Mouse (Mus musculus) activated CD4-positive, CD25-positive, alpha-beta regulatory T cell, adult 4 months (primary cell): ENCODE results near the gene Plekhg2. TPM values are rescaled to one million over a fixed set of nuclear protein-coding genes. Genes with fewer than 3 reads are reported as not detected.

ENCODE experiments used
- ATAC-seq: one replicate; pipeline ENCODE4 v1.8.0; 2017
- polyA plus RNA-seq, 2 experiments: library from polyadenylated mRNA; unstranded; fragments of 100-300 nt; shearing (Covaris generic); gene quantifications; one replicate each; pipeline ENCODE4 v1.2.1; 2017

The Plekhg2 gene
- polyA plus RNA-seq, 2 experiments from 2014 or later = 61.5 to 70.3 TPM

DNA sequence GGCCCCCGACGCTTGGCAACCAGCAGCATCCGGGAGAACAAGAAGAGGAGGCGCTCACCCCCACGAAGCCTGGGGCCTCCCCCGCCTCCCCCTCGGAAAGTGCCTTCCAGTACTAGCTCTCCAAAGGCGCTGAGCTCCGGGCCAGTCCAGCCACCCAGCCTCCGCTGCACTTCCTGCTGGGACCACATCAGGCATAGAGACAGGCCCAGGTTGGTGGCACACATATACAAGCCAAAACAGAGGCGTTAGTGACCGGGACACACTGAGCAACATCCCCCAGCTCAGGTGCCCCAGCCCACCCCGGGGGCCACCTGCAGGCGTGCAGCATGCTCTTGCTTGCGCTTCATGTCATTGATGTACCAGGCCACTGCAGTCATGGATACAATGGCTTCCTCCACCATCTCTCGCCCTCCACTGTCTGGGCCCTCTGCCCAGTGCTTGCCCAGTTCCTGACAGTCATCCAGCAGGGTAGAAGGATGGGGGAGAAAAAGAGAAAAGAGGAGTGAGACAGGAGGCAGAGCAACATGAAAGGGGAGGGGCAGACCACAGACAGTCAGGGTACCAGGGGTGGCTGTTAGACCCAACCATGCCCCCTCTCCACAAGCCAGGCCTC, 4.6 kb downstream of the Plekhg2 start:
- ATAC-seq = no peak

- ATAC-seq = no peak
Measured at GRCm38 (mm10) chr7:28362441-28363060, 9.8 kb downstream of the Plekhg2 start.

DNA sequence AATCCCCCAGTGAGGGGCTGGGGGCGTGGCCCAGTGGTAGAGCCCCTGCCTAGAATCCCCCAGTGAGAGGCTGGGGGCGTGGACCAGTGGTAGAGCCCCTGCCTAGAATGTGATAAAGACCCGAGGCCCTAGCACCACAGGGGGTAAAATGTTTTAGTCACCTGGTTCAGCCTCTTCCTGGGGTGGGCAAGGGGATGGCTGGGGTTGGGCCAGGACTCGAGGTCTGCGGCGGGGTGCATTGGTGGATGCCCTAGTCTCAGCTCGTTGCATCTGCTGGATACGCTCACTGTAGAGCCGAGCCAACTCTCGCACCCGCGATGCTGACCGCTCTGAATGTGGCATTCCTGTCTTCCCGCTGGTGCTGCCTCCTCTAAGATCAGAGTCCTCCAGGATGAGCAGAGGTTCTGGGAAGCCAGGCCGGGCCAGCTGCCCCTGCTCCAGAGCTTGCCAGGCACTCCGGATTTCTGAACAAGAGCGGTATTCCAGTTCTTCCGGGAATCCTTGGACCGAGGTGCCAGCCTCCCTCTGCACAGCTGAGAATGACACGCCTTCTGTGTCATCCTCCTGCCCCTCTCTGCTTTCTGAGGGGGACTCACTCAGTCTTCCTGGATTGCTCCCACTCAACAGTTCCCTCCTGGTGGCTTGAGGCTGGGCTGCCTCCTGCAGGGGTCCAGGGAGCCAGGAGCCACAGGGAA, 10.6 kb downstream of the Plekhg2 start:
- no peak for ATAC-seq

GRCm38 (mm10) chr7:28360291-28360690, 12.1 kb downstream of the Plekhg2 start:
- no peak for ATAC-seq

- ATAC-seq = no peak
Measured at GRCm38 (mm10) chr7:28359854-28360253, 12.5 kb downstream of the Plekhg2 start.

- no peak for ATAC-seq
Measured at GRCm38 (mm10) chr7:28358431-28358830, 14.0 kb downstream of the Plekhg2 start.

GRCm38 (mm10) chr7:28357984-28358383, 14.4 kb downstream of the Plekhg2 start:
- no peak for ATAC-seq

DNA sequence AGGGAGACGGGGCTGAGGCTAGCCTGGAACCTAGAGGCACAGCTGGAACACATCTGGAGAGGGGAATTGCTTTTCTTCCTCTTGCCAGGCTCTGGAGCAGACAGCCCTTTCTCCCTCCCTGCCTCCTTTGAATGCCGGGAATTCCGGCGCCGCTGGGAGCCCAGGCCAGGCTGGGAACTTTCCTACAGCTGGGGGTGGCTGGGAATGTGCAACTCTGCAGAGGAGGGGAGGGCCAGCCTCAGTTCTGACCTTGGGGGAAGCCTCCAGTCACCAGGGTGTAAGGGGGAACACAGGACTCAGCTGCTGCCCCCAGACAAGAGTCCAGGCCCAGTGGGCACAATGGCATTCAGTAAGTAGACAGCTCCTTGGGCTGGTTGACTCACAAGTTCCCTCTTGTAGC, 15.4 kb downstream of the Plekhg2 start:
- no peak for ATAC-seq

GRCm38 (mm10) chr7:28355221-28355620, 17.2 kb downstream of the Plekhg2 start:
- peak; percentile 61 for ATAC-seq

GRCm38 (mm10) chr7:28354596-28354995, 17.8 kb downstream of the Plekhg2 start:
- ATAC-seq = no peak

DNA sequence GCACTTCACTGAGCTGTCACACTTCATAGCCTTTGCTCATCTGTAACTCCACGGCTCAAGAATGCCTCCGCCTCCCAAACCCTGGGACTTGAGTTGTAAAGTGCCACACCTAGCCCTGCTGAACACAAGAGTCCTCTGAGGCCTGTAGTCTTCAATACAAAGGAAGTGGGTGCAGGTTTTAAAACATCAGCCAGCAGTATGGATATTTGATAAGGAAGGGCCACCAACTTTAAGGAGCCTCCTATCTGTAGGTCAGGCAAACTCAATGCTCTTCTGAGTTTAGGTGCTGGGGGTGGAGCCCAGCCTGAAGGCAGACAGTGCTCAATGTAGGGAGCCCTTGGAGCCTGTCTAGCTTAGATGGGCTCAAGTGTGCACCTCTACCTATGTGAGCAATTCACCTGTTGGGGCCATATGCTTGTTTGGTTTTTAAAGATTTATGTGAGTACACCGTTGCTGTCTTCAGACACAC, 18.3 kb downstream of the Plekhg2 start:
- ATAC-seq = no peak

GRCm38 (mm10) chr7:28353267-28353666, 19.1 kb downstream of the Plekhg2 start:
- no peak for ATAC-seq

- no peak for ATAC-seq
Measured at GRCm38 (mm10) chr7:28351676-28352191, 20.7 kb downstream of the Plekhg2 start.

DNA sequence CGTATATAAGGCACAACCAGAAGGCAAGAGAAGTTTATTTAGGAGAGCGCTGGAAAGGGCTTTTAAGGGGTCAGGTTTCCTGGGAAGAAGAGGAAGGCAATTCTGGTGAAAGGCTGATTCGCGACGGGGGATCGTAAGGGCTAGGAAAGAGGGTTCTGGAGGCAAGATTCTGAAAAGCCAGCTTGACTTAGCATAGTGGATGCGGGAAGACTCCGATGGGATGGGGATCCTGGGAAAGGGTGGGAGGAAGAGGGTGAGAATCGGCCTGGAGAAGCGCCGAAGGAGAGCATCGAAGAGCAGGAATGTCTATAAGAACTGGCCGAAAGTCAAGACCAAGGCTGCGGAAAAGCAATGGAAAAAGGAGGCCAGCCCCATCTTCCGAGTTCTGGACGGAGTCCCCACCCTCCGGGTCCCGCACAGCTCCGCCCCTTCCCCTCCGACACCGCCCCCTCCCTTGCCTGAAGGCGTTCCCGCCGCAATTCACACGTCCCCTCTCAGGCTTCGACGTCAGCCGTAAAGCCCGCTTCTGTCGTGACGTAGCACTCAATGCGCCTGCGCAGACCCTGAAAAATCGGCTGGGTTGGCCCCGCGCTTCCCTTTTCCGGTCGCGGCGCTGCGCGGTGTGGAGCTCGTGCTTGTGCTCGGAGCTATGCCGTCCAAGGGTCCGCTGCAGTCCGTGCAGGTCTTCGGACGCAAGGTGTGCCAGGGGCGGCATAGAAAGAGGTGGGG, 22.1 kb downstream of the Plekhg2 start, which contains the start of gene Rps16:
Gene Rps16, plus strand, starts transcription at position 498 of the 729 bp plus-strand sequence.
- ATAC-seq = peak; percentile 79

GRCm38 (mm10) chr7:28348601-28349000, 23.8 kb downstream of the Plekhg2 start:
- no peak for ATAC-seq

- ATAC-seq = no peak
Measured at GRCm38 (mm10) chr7:28347746-28348145, 24.7 kb downstream of the Plekhg2 start.

DNA sequence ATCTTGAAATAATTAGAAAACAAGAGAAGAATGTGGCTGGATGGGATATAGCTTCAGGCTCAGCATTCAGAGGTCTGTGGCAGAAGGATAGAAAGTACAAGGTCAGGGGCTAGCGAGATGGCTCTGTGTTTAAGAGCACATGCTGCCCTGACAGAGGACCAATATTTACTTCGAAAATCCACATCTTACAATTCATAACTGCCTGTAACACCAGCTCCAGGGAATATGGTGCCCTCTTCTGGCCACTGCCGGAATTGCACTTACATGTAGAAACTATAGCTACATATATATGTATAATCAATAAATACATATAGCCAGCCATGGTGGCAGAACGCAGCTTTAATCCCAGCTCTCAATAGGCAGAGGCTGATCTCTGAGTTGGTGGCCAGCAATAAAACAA, 27.8 kb downstream of the Plekhg2 start:
- ATAC-seq = peak; percentile 65

DNA sequence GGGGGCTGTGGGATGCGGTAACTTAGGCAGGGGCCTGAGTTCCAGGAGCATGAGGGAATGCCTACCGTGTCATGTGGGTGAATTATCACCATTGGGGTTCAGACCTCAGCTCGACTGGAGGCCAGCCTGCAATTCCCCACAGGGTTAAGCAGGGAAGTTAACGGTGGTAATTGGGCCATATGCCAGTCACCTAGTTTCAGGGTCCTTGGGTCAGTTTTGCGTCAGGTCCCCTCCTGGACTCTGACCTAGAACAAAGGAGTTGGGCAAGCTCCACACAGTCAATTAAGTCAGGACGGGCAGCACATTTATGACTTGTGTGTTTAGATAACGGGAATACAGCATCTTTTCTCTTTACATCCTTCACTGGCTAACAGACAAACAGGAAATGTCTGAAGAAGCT, 31.0 kb downstream of the Plekhg2 start:
- ATAC-seq = no peak

DNA sequence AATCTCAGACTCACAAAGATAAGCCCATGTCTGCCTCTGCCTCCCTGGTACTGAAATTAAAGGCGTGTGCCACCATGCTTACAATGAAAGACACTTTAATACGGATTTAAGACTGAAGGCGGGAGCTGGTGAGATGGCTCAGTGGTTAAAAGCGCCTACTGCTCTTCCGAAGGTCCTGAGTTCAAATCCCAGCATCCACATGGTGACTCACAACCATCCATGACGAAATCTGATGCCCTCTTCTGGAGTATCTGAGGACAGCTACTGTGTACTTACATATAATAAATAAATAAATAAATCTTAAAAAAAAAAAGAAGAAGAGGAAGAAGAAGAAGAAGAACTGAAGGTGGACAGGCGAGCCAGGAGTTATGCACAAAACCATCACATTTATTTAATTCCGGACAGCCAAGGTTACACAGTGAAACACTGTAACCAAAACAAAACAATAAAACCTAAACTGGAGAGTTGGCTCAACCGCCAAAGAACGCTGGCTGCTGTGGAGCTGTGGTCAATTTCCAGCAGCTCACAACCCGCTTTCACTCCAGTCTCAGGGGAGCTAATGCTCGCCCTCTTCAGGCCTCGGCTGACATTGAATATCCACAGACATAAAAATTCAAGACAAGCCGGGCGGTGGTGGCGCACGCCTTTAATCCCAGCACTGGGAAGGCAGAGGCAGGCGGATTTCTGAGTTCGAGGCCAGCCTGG, 33.0 kb downstream of the Plekhg2 start:
- ATAC-seq = peak; percentile 34

DNA sequence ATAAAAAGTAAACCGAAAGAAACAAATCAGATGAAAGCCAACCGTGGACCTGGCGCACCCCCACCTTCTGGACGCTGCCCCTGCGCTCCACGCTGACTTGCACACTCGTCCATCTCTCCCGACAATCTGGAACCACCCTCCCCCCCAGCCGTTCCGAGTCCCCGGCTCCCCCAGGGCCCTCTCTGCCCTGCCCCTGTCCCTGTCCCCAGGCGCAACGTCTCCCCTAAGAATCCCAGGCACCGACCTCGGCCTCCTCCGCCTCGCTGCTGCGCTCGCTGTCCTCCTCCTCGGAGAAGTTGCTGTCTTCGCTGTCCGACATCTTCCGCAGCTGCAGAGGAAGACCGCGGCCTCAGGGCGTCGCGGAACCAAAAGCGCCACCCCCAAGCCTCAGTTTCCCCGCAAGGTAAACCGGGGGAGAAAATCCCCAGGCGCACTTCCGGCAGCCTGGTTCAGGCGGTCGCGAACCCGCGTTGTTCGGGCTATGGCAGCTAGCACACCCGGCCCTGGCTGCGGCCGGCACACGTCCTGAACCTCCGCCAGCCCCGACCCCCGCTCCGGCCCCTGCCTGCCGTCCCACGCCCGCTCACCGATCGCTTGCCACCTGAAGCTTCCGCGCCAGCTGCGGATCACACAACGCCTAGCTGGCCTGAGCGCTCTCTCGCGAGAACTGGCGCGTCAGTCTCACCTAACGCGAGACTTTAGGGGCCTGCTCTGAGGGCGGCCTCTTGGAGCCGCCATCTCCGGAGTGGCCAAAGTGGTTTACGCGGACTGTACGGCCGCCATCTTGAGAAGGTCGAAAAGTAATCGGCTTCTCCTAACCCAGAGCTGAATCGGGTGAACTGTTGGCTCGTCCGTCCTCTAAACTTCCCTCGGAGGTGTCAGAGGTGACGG, 34.0 kb downstream of the Plekhg2 start, which contains the start of gene Supt5:
Gene Supt5, minus strand, starts transcription at position 639 of the 891 bp plus-strand sequence.
- ATAC-seq = peak; percentile 99

- no peak for ATAC-seq
Measured at GRCm38 (mm10) chr7:28335471-28335870, 36.9 kb downstream of the Plekhg2 start.
